Mouse (Mus musculus) CD8-positive naive resting alpha-beta T cell, adult 2 months (primary cell): ENCODE measurements around the gene Hsp90aa1.

Experiments
- DNase-seq, 2 experiments: peaks; one replicate each; pipeline ENCODE4 v3.0.0; 2022; ENCODE audit warnings: low read depth in 2 of 2, low spot score in 2 of 2

The Hsp90aa1 gene

GRCm38 (mm10) chr12:110650241-110650641 lies 52.3 kb downstream of the Hsp90aa1 start:
- no peak for DNase-seq
